In genomic region chr12:119318799-119319198, GRCm38 (mm10) we compare ENCODE assay signal across 32 mouse cellular contexts. TPM values are rescaled to one million over a fixed set of nuclear protein-coding genes. Genes with fewer than 3 reads are reported as not detected.
A peak's percentile ranks its signal among the peaks of the same experiment; 100 is the strongest.
DNase-seq lines count a peak whose midpoint lies in the region; ATAC-seq lines count a peak whose summit lies in the region.
"Had no signal": no experiment of that assay in that cellular context is flagged by ENCODE, and none has a peak within 500 bp of the region (broad histone marks: within the 10 kb centered on the region; RNA-seq: fewer than 3 reads in every experiment).

No protein-coding gene starts in this region.

- H3K4me2 ChIP-seq in lung, embryonic 15.5 days, result no peak overlapping the region
- H3K4me2 ChIP-seq: embryonic facial prominence, embryonic 15.5 days; heart, embryonic 15.5 days; liver, embryonic 13.5 days; midbrain, embryonic 11.5 days had no signal

- no peaks in the 10 kb centered on the region for H3K9me3 ChIP-seq in lung, embryonic 15.5 days
- H3K9me3 ChIP-seq: embryonic facial prominence, embryonic 15.5 days; forebrain, embryonic 10.5 days; G1E; heart, embryonic 15.5 days; liver, embryonic 13.5 days had no signal

- ATAC-seq in lung, embryonic 15.5 days (ENCODE audit: borderline replicate concordance, extremely low read depth, low FRiP score, low TSS enrichment), result peak; percentile 83; the same call in 1 of the 2 replicates
- ATAC-seq: activated CD4-positive, CD25-positive, alpha-beta regulatory T cell, adult 4 months; forebrain, embryonic 16.5 days; hindbrain, embryonic 16.5 days; intestine, embryonic 16.5 days had no signal

- no peak overlapping the region for H3K27ac ChIP-seq in lung, embryonic 15.5 days
- H3K27ac ChIP-seq: embryonic facial prominence, embryonic 15.5 days; forebrain, embryonic 10.5 days; heart, embryonic 15.5 days; layer of hippocampus, adult 2 months; liver, embryonic 13.5 days had no signal

- H3K9ac ChIP-seq in lung, embryonic 15.5 days, result no peak overlapping the region
- H3K9ac ChIP-seq: embryonic facial prominence, embryonic 15.5 days; heart, embryonic 15.5 days; liver, embryonic 13.5 days had no signal

- H3K27me3 ChIP-seq in lung, embryonic 15.5 days, result no peaks in the 10 kb centered on the region
- H3K27me3 ChIP-seq: CH12.LX; embryonic facial prominence, embryonic 15.5 days; heart, embryonic 15.5 days; liver, embryonic 13.5 days had no signal

- no peak overlapping the region for H3K4me3 ChIP-seq in lung, embryonic 15.5 days
- H3K4me3 ChIP-seq: embryonic facial prominence, embryonic 15.5 days; forebrain, embryonic 10.5 days; heart, embryonic 15.5 days; layer of hippocampus, adult 2 months; liver, embryonic 13.5 days had no signal

- DNase-seq in embryo, embryonic 11 days, result peak; percentile 33
- no peak for DNase-seq in embryo, embryonic 9.5 days (ENCODE audit: extremely low spot score)
- no peak for DNase-seq in lung, postnatal 25 days (ENCODE audit: low spot score)
- peak; percentile 40 for DNase-seq in Muller cell, postnatal 12 days (ENCODE audit: inconsistent ontology term)
- DNase-seq in fibroblast of lung, adult 2 months (ENCODE audit: low read depth), result peak; percentile 45
- DNase-seq in cerebellum, postnatal 4 days (ENCODE audit: low spot score in 2 of 2), result no peak
- no peak for DNase-seq in ovary, postnatal 36 days (ENCODE audit: low spot score)
- DNase-seq: adrenal gland, postnatal 14 days; cerebellum, adult 2 months; cerebellum, postnatal 25 days; gastrocnemius, postnatal 25 days; kidney, adult 9 months; kidney, postnatal 14 days; layer of hippocampus, postnatal 36 days; liver, embryonic 13.5 days; right cerebral cortex, postnatal 14 days; thymus, postnatal 4 days had no signal

- H3K36me3 ChIP-seq in lung, embryonic 15.5 days, result no peaks in the 10 kb centered on the region
- H3K36me3 ChIP-seq: embryonic facial prominence, embryonic 15.5 days; forebrain, embryonic 10.5 days; G1E; heart, embryonic 15.5 days; liver, embryonic 13.5 days had no signal

- 41% methylated on average over 1 of the region's 1 CpGs for WGBS in lung, embryonic 15.5 days

- H3K4me1 ChIP-seq in lung, embryonic 15.5 days, result no peaks in the 10 kb centered on the region
- H3K4me1 ChIP-seq: embryonic facial prominence, embryonic 15.5 days; forebrain, embryonic 10.5 days; heart, embryonic 15.5 days; liver, embryonic 13.5 days had no signal

RNA-seq across cellular contexts. Expression of gene Macc1, which starts 4.7 kb away (rescaled TPM):
- 0.98 and 1.1 TPM in 2 replicates for polyA plus RNA-seq in lung, embryonic 15.5 days (2015; fragmentation: Nextera tagmentation; extraction: Ambion mirVana)
- polyA plus RNA-seq: activated CD4-positive, CD25-positive, alpha-beta regulatory T cell, adult 4 months; cerebellum, adult 2 months; forebrain, embryonic 16.5 days; G1E; hindbrain, embryonic 16.5 days; liver, embryonic 13.5 days; midbrain, postnatal 0 days; neural tube, embryonic 14.5 days; spleen, adult 2 months had no signal

Comparison
In these comparisons a context has a peak if more than half of its experiments do, and no peak if none do; other contexts are left out.
1. DNase-seq: peak in embryo, embryonic 11 days (single experiment), Muller cell, postnatal 12 days (single experiment) and fibroblast of lung, adult 2 months (single experiment); none in embryo, embryonic 9.5 days (single experiment), lung, postnatal 25 days (single experiment), cerebellum, postnatal 4 days (0 of 2) and ovary, postnatal 36 days (single experiment).